8 mouse cellular contexts compared by ENCODE assay signal in genomic region chr11:116272589-116273468, GRCm38 (mm10). TPM values are rescaled to one million over a fixed set of nuclear protein-coding genes. Genes with fewer than 3 reads are reported as not detected.
A peak's percentile ranks its signal among the peaks of the same experiment; 100 is the strongest.
DNase-seq lines count a peak whose midpoint lies in the region; ATAC-seq and TF ChIP-seq lines count a peak whose summit lies in the region.

No protein-coding gene starts in this region.

- H3K36me3 ChIP-seq in erythroblast, embryonic 14.5 days (ENCODE audit: control insufficient read depth), result peaks cover 47% of the 10 kb centered on the region
- H3K36me3 ChIP-seq in thymus, adult 2 months (ENCODE audit: control insufficient read depth, insufficient read depth, low read length), result peaks cover 11% of the 10 kb centered on the region
- H3K36me3 ChIP-seq in limb, embryonic 15.5 days, result peaks cover 41% of the 10 kb centered on the region
- peaks cover 5% of the 10 kb centered on the region; the same call in 1 of the 2 replicates for H3K36me3 ChIP-seq in stomach, embryonic 16.5 days (ENCODE audit: control insufficient read depth, insufficient read depth, low read length)

- peak overlapping the region; percentile 67 for H3K4me2 ChIP-seq in limb, embryonic 15.5 days
- peak overlapping the region; percentile 78 for H3K4me2 ChIP-seq in stomach, embryonic 16.5 days (ENCODE audit: low read depth, low read length)

- H3K9ac ChIP-seq in limb, embryonic 15.5 days, result peak overlapping the region; percentile 87; the same call in 1 of the 2 replicates
- peak overlapping the region; percentile 85 for H3K9ac ChIP-seq in stomach, embryonic 16.5 days (ENCODE audit: low read length)

- H3K4me3 ChIP-seq in erythroblast, embryonic 14.5 days (replicated peaks), result peak overlapping the region; percentile 97
- H3K4me3 ChIP-seq in thymus, adult 2 months (ENCODE audit: control insufficient read depth, insufficient read depth, low read length), result peak overlapping the region; percentile 65
- peak overlapping the region; percentile 89 for H3K4me3 ChIP-seq in limb, embryonic 15.5 days
- peak overlapping the region; percentile 74 for H3K4me3 ChIP-seq in stomach, embryonic 16.5 days (replicated peaks; ENCODE audit: low read length)

- ATAC-seq in erythroblast, adult 5-6 weeks (replicated peaks; ENCODE audit: low FRiP score, poor library complexity, severe bottlenecking), result no peak
- ATAC-seq in limb, embryonic 15.5 days (ENCODE audit: insufficient number of reproducible peaks, low FRiP score, low TSS enrichment, low read depth), result no peak
- ATAC-seq in stomach, embryonic 16.5 days (ENCODE audit: insufficient read depth, low FRiP score), result no peak

- no peak for TF ChIP-seq POLR2A in thymus, adult 2 months (IDR thresholded peaks at IDR 0.05; ENCODE audit: control insufficient read depth, extremely low read depth, insufficient read depth, low read length, poor library complexity)

- H3K4me1 ChIP-seq in erythroblast, embryonic 14.5 days (ENCODE audit: control insufficient read depth), result peaks cover 46% of the 10 kb centered on the region
- H3K4me1 ChIP-seq in thymus, adult 2 months (replicated peaks; ENCODE audit: control insufficient read depth, insufficient read depth, low read length), result peaks cover 12% of the 10 kb centered on the region
- H3K4me1 ChIP-seq in limb, embryonic 15.5 days, result peaks cover 28% of the 10 kb centered on the region
- H3K4me1 ChIP-seq in stomach, embryonic 16.5 days (ENCODE audit: control insufficient read depth, insufficient read depth, low read length), result peaks cover 9% of the 10 kb centered on the region

- peaks cover 3% of the 10 kb centered on the region for H3K27me3 ChIP-seq in erythroblast, embryonic 14.5 days (ENCODE audit: control insufficient read depth)
- H3K27me3 ChIP-seq in thymus, adult 2 months (ENCODE audit: control insufficient read depth, insufficient read depth, low read length), result no peaks in the 10 kb centered on the region
- H3K27me3 ChIP-seq in limb, embryonic 15.5 days, result no peaks in the 10 kb centered on the region
- no peaks in the 10 kb centered on the region for H3K27me3 ChIP-seq in stomach, embryonic 16.5 days (ENCODE audit: control insufficient read depth, insufficient read depth, low read length)

- no peak for DNase-seq in thymus, adult 2 months
- DNase-seq in thymus, postnatal 4 days, result no peak
- no peak for DNase-seq in urinary bladder, postnatal 36 days (ENCODE audit: low spot score in 2 of 2)
- no peak for DNase-seq in cerebellum, postnatal 25 days

- no peaks in the 10 kb centered on the region for H3K9me3 ChIP-seq in erythroblast, embryonic 14.5 days (ENCODE audit: control insufficient read depth, low read length)
- H3K9me3 ChIP-seq in limb, embryonic 15.5 days, result no peaks in the 10 kb centered on the region
- H3K9me3 ChIP-seq in stomach, embryonic 16.5 days (replicated peaks; ENCODE audit: control insufficient read depth, low read length), result no peaks in the 10 kb centered on the region

- no peak for TF ChIP-seq CTCF in thymus, adult 2 months (IDR thresholded peaks at IDR 0.05; ENCODE audit: borderline replicate concordance, control insufficient read depth, extremely low read depth, insufficient read depth, low read length, poor library complexity)

- WGBS in thymus, adult 2 months, result 6% methylated on average over 12 of the region's 12 CpGs
- WGBS in limb, embryonic 15.5 days, result 38% methylated on average over 12 of the region's 12 CpGs
- whole genome bisulfite sequencing in stomach, embryonic 16.5 days, result 42% methylated on average over 12 of the region's 12 CpGs

- no peak overlapping the region; the same call in 1 of the 2 replicates for H3K27ac ChIP-seq in thymus, adult 2 months (ENCODE audit: control insufficient read depth, insufficient read depth, low read length)
- H3K27ac ChIP-seq in limb, embryonic 15.5 days, result no peak overlapping the region
- H3K27ac ChIP-seq in stomach, embryonic 16.5 days (ENCODE audit: low read length), result no peak overlapping the region

RNA-seq across cellular contexts. Expression of gene Srp68, which starts 1.2 kb away (rescaled TPM):
- polyA plus RNA-seq in erythroblast, embryonic 14.5 days (2012), result 0.78 and 1.9 TPM in 2 replicates
- 7.5 and 11.7 TPM in 2 replicates for total RNA-seq in erythroblast, adult 5-6 weeks (2015; ENCODE audit: low replicate concordance)
- total RNA-seq in erythroblast, adult 5-6 weeks (2017; ENCODE audit: low replicate concordance), result 8.5 and 15.1 TPM in 2 replicates
- polyA plus RNA-seq in thymus, adult 2 months (2012; rRNA removed), result 69.1 and 72.0 TPM in 2 replicates
- 108 and 109 TPM in 2 replicates for polyA plus RNA-seq in limb, embryonic 15.5 days (2015; fragmentation: Nextera tagmentation; extraction: Ambion mirVana)
- polyA plus RNA-seq in stomach, embryonic 16.5 days (2015; fragmentation: Nextera tagmentation; extraction: Ambion mirVana), result 85.5 and 89.4 TPM in 2 replicates

RNA-seq across cellular contexts. Expression of gene Galr2, which starts 7.9 kb away (rescaled TPM):
- polyA plus RNA-seq in erythroblast, embryonic 14.5 days (2012), result not detected in 2 replicates
- not detected in 2 replicates for total RNA-seq in erythroblast, adult 5-6 weeks (2015; ENCODE audit: low replicate concordance)
- not detected in 2 replicates for total RNA-seq in erythroblast, adult 5-6 weeks (2017; ENCODE audit: low replicate concordance)
- polyA plus RNA-seq in thymus, adult 2 months (2012; rRNA removed), result 0.59 and 1.1 TPM in 2 replicates
- polyA plus RNA-seq in limb, embryonic 15.5 days (2015; fragmentation: Nextera tagmentation; extraction: Ambion mirVana), result 0.41 and 0.62 TPM in 2 replicates
- polyA plus RNA-seq in stomach, embryonic 16.5 days (2015; fragmentation: Nextera tagmentation; extraction: Ambion mirVana), result 0.26 and 0.45 TPM in 2 replicates

RNA-seq across cellular contexts. Expression of gene Exoc7, which starts 34.2 kb away (rescaled TPM):
- 0.84 and 0.94 TPM in 2 replicates for polyA plus RNA-seq in erythroblast, embryonic 14.5 days (2012)
- total RNA-seq in erythroblast, adult 5-6 weeks (2015; ENCODE audit: low replicate concordance), result 12.1 and 34.6 TPM in 2 replicates
- 7.8 and 14.1 TPM in 2 replicates for total RNA-seq in erythroblast, adult 5-6 weeks (2017; ENCODE audit: low replicate concordance)
- polyA plus RNA-seq in thymus, adult 2 months (2012; rRNA removed), result 50.7 and 51.6 TPM in 2 replicates
- 66.2 and 73.8 TPM in 2 replicates for polyA plus RNA-seq in limb, embryonic 15.5 days (2015; fragmentation: Nextera tagmentation; extraction: Ambion mirVana)
- 56.8 and 58.4 TPM in 2 replicates for polyA plus RNA-seq in stomach, embryonic 16.5 days (2015; fragmentation: Nextera tagmentation; extraction: Ambion mirVana)

RNA-seq across cellular contexts. Expression of gene Evpl, which starts 35.0 kb away (rescaled TPM):
- polyA plus RNA-seq in erythroblast, embryonic 14.5 days (2012), result 0.01 TPM in 2 replicates
- total RNA-seq in erythroblast, adult 5-6 weeks (2015; ENCODE audit: low replicate concordance), result not detected in 2 replicates
- 0.09 and 0.56 TPM in 2 replicates for total RNA-seq in erythroblast, adult 5-6 weeks (2017; ENCODE audit: low replicate concordance)
- 3.2 and 3.7 TPM in 2 replicates for polyA plus RNA-seq in thymus, adult 2 months (2012; rRNA removed)
- polyA plus RNA-seq in limb, embryonic 15.5 days (2015; fragmentation: Nextera tagmentation; extraction: Ambion mirVana), result 43.2 and 46.4 TPM in 2 replicates
- polyA plus RNA-seq in stomach, embryonic 16.5 days (2015; fragmentation: Nextera tagmentation; extraction: Ambion mirVana), result 19.2 and 23.5 TPM in 2 replicates

Comparison
In these comparisons a context has a peak if more than half of its experiments do, and no peak if none do; other contexts are left out.
1. RNA of gene Srp68, which starts 1.2 kb away (polyA plus RNA-seq): 108 to 109 TPM in limb, embryonic 15.5 days, 85.5 to 89.4 TPM in stomach, embryonic 16.5 days and 69.1 to 72.0 TPM in thymus, adult 2 months; 0.78 to 1.9 TPM in erythroblast, embryonic 14.5 days; every median in the first group is over 10 times any median in the second.
2. RNA of gene Exoc7, which starts 34.2 kb away (polyA plus RNA-seq): 66.2 to 73.8 TPM in limb, embryonic 15.5 days, 56.8 to 58.4 TPM in stomach, embryonic 16.5 days and 50.7 to 51.6 TPM in thymus, adult 2 months; 0.84 to 0.94 TPM in erythroblast, embryonic 14.5 days; every median in the first group is over 10 times any median in the second.
3. Peak in every context shown above with its lines, with median percentiles within 50 percentile points of each other: H3K4me3 ChIP-seq.